Mouse (Mus musculus) gastrocnemius, postnatal 14 days (tissue): ENCODE results near the gene Fgfr2. TPM values are rescaled to one million over a fixed set of nuclear protein-coding genes. Genes with fewer than 3 reads are reported as not detected.

ENCODE experiments used
- DNase-seq: peaks from one replicate; pipeline ENCODE4 v3.0.0; 2021; ENCODE audit warnings: mixed read lengths
- intact Hi-C: fragments of 180-260 bp; cut with DNase I; formaldehyde crosslinking; loops from one replicate; pipeline ENCODE4 v1.15.1; 2025; ENCODE audit warnings: low total_unique reads
- total RNA-seq, 2 experiments: library from RNA; stranded (reverse); gene quantifications; 2 replicates each; pipeline ENCODE4 v1.2.3; 2021

Gene Fgfr2
- total RNA-seq, 2 experiments from 2014 or later: 1.2 to 1.8 TPM

DNA sequence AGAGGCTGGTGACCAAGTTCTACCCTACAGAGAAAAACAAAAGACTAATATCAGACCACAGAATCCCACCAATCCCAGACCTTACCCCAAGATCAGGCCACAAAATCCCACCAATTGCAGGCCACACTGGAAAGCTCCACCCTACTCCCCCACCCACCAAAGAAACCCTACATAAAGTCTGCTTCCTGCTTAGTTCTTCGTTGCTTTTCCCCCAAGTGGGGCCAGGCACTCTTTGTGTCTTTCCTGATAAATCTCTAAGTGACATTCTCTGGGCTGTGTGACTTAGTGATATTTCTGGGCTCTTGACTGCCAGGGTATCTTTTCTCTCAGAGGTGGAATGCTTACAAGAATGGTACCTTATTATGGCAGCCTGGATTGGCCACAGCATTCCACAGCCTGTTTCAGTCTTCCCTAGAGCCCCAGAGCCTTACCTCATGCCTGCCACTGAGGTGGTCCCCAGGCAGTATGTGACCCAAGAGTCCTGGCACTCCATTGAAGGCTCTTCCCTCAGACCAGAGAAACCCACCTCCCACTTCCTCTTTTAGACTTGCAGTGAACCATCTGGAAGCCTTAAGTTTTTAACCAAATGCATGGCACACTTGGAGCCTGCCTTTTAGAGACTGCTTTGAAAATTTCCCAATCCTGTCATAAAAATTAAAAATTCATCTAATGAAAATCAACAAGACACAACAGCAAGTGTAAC lies 742.4 kb downstream of the Fgfr2 start:
- DNase-seq: no peak
- intact Hi-C loops: no loop called here

DNA sequence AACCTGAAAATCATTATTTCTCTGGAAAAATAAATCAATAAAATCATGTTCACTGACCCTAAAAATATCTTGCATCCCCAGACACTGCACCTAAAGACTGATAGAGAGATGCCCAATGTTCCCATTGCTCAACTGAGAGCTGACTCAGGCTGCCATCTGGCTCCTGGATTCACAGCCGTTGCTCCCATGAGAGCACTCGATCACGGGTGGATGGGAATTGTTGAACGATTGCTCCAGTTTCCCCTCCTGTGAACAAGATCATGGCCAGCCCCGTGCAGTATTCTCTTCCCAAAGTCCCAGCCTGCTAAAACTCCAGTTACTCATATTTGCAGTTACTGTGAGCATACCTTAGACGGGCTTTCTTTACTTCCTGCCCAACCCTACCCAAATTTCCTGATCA lies 745.2 kb downstream of the Fgfr2 start:
- DNase-seq: no peak
- intact Hi-C loops: no loop called here

DNA sequence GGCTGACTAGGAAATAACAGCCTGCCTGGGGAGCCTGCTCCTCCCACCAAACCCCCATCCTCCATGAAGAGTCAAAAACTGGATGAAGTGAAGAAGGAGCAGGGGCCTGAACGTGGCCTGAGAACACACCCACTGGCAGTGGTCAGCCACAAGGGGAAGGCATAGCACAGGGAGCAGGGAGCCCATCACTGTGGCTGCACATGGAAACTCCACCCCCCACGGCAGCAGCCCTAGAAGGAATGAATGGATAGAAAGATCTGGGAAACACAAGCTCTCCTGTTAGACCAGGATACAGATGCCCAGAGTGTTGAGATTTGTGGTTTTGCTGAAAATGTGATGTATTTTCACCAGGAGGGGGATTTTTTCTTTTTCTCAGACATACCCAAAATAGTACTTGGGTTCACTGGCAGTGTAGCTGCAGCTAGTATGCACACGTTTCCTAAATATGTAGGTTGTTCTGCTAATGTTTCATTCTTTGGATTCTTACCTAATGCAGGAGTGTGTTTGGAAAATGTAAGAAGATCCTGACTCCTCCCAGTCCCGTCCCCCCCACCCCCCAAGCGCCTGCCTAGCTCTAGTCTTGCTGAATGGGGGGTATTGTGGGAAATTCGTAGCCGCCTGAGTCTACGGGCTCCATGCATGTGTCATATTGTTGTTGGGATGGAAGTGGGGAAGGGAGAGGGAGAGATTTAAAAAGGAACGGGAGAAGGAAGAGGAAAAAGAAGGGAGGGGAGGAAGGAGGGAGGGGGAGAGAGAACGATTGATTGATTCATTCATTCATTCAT lies 749.4 kb downstream of the Fgfr2 start:
- intact Hi-C loops: no loop called here
- no peak for DNase-seq

DNA sequence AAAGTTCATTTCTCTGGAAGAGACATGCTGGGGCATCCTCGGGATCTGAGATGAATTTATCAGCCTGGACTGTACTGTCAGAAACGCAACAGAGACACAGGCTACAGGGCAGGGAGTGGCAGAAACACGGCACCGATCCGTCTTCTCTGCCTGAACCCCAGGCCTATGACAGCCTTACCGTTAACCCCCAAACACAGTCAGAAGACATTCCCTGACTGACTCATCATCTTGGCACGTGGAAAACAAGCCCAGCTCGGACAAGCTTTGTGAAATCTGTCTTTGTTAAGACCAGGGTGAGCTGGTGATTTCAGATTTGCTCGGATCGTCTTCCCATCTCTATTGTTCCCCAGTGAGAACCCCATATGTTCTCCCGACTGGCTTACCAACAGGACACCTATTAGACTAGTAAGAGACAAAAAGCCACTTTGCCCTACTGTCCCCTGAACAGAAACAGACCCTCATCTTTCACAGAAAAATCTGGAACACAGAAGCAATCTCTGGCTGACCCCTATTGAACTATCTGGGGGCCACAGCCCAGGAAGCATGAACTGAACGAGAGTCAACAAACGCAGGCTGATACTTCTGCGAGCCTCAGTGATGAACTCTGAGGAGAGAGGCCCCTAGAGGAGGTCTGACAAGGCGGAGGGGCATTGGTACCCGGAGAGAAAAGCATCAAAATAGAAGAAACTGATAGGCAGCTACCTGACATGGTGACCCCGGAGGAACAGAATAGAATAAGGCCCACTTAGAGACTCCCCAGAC lies 750.2 kb downstream of the Fgfr2 start:
- intact Hi-C loops: no loop called here

DNA sequence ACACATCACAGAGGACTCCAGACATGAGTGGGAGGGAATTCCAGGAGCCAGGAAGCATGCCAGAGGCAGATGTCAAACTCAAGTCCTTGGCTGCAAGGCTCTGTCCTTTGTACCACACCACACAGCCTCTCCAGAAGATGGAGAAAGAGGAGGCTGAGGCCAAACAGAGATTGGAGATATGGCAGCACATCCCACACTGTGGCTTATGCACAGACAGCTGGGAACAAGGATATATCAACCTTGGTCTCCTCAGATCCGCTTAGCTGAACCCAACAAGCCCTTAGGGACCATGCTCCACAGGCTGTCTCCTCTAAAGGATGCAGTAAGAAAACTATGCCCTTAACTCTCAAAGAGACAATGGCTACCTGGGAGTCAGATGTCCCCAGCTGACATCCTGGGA lies 751.3 kb downstream of the Fgfr2 start:
- intact Hi-C loops: no loop called here
- no peak for DNase-seq

More for the DNA sequence above, 750.2 kb downstream of the Fgfr2 start:
- DNase-seq: no peak

DNA sequence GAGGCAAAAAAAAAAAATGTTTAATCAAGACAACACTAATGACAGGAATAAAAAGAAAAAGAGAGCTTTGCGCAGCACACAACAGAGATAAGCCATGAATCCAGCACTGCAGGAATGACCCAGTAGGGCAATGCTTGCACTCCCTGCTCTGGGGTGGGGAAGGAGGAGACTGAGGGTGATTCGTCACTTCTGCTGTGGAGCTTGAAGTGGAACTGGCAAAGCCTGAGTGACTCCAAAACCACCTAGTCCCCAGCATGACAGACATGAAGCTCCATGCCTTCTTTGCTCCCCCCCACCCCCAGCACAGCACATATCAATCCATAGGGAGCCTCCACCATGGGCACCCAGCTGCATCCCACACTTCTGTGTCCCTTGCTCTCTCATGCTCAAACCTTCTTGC lies 753.4 kb downstream of the Fgfr2 start:
- intact Hi-C loops: no loop called here
- DNase-seq: no peak

DNA sequence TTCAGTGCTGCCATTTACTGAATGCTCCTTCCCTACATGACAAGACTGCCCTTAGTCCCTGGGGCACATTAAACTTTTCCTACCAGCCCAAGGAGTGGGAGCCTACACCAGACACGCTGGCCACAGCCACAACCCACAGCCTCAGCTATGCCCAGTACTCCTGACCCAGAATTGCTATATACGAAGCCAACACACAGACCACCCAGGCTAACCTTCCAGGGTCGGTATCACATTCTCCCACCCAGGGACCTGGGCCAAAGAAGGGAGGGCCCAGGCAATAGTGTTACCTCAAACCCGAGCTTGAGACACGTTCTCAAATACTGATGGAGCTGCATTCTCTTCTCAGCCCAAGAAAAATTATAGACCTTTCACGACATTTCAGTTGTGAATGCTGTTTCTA lies 754.3 kb downstream of the Fgfr2 start:
- no peak for DNase-seq
- intact Hi-C loops: no loop called here

DNA sequence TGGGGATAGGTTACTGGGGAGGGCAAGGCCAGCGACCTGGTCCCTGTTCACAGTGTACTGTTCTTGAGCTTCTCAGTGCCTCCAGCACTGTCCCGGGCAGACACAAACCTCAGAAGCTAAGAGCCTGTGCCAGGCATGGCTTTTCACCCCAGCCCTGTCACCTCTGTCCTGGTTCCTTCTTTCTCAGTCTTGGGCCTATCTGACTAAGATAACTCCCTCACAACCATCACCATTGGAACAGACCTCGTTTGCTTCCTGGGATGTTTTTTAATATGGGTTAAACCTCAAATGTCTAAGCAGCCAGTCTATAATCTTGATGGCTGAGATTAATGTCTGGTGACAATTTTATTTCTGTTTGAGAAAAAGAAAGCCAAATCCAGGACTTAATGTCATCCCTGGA lies 755.8 kb downstream of the Fgfr2 start:
- intact Hi-C loops: no loop called here

DNA sequence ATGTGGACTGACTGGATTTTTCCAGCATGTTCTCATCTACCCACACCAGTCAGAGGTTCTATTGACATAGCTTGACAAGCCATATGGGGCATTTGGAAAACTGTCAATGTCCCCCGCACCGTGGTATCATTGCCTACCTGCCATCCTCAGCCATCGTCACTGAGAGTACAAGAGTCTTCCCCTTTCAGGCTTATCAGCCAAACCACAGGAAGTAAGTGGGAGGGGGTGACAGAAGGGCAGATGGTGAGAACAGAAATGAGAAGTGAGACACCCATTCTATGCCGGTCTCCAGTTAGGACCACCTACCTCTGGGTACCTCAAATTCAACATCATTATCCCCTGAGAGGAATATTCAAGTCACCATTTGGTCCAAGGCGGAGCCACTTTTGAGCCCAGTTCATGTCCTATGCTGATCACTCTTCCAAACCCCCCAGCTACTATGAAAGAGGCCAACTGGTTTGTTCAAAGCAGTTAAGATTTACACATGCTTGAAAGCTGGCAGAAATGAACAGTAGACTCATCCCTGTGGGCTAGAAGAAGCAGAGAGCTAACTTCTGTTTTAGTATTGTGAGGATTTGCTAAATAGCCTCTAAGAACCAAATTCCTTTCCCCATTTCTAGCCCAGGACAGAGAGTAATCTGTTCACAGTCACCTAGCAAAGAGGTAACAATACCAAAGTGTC lies 757.3 kb downstream of the Fgfr2 start:
- intact Hi-C loops: no loop called here
- DNase-seq: no peak

More for the DNA sequence above, 755.8 kb downstream of the Fgfr2 start:
- DNase-seq: no peak

DNA sequence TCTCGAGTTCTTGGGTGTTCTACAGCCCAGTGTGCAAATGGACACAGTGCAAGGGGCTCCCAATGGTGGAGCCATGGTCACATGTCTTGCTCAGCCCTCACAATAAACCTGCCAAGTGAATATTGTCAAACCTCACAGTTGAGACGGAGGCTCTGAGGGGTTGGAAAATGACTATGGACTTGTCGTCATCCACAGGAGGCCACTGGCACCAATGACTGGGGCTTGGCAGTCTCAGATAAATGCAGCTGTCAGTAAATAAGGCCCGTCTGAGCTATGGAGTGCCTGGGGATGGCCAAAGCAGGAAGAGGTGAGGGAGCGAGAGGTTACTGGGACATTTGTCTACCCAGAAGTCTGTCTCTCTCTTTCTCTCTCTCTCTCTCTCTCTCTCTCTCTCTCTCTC lies 758.0 kb downstream of the Fgfr2 start:
- intact Hi-C loops: no loop called here
- no peak for DNase-seq

DNA sequence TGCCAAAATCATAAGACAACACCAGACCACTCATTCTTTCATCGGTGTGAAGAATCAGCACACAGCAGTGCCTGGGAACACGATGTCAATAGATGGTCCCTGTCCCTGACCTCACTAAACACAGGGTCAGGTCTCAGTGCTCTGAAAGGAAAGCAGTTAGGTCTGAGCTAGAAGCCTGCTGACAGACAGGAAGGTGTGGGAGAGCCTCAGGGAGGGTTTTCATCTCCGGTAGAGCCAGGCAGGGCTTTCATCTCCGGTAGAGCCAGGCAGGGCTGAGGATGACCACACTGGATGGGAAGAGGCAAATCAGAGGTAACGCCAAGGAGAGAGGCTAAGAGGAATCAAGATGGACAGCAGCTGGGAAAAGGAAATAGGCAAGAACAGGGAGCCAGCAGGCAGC lies 758.6 kb downstream of the Fgfr2 start:
- DNase-seq: no peak

DNA sequence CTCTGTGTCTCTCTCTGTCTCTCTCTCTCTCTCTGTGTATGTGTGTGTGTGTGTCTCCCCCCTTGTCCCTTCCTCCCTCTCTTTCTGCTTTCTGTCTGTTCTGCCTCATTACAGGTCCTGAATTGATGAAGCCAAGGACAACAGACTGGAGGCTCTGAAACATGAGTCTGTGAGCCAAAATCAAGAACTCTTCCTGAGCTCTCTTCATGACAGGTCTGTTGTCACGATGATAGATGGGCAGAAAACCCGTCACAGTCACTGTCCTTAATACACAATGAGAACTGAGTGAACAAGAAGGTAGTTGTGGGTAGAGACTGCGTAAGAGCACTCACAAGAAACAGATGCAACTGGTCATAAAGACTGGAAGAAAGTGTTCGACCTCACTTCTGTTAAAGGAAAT lies 762.8 kb downstream of the Fgfr2 start:
- DNase-seq: no peak
- intact Hi-C loops: no loop called here

More for the DNA sequence above, 758.6 kb downstream of the Fgfr2 start:
- intact Hi-C loops: no loop called here

DNA sequence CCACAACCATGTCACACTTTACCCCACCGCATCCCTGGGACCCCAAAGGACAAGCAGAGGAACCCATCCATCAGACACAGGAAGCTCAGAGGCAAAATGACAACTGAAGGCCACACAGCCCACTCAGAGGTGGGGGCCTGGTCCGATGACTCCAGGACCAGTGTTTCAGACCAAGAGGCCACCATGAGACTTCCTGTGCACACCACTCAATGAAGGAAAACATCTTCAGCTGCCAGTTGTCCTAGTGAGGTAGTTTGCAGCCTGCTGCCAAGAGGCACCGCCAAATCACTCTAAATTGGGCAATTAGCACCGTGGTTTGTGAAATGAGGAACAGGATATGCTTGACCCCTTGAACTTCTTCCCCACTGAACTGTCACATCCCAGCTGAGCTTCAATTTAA lies 764.4 kb downstream of the Fgfr2 start:
- intact Hi-C loops: no loop called here
- no peak for DNase-seq

DNA sequence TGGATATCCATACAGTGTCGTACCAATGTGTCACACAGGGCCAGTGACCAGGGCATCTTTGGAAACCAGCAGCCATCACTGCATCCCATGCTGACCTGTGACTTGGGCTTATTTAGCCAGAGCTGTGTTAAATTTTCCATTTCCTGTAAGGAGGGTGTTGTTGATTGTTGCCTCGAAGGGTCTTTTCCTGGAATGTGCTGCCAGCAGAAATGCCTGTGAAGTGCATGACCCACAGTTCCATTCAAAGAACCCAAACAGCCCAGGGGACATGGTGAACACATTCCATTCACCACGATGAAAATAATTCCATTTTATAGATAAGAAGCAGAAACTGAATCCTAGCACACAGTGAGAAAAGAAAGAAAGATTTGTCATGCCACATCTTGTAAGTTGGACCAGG lies 764.9 kb downstream of the Fgfr2 start:
- intact Hi-C loops: no loop called here
- no peak for DNase-seq

DNA sequence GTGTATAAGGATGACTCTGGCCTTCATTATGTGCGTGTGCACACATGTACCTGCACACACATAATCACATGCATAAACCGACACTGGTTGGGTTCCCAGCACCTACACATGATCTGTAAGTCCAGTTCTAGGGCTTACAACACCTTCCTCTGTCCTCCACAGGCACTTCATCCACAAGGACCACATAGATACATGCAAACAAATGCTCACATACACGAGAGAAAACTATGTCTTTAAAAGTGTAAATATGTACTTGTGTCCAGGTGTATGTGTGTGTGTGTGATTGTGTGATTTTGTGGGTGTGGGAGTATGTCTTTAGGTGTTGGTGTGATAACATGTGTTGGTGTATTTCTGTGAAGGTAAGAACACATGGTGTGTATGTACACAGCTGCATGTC lies 765.3 kb downstream of the Fgfr2 start:
- intact Hi-C loops: no loop called here
- DNase-seq: no peak

DNA sequence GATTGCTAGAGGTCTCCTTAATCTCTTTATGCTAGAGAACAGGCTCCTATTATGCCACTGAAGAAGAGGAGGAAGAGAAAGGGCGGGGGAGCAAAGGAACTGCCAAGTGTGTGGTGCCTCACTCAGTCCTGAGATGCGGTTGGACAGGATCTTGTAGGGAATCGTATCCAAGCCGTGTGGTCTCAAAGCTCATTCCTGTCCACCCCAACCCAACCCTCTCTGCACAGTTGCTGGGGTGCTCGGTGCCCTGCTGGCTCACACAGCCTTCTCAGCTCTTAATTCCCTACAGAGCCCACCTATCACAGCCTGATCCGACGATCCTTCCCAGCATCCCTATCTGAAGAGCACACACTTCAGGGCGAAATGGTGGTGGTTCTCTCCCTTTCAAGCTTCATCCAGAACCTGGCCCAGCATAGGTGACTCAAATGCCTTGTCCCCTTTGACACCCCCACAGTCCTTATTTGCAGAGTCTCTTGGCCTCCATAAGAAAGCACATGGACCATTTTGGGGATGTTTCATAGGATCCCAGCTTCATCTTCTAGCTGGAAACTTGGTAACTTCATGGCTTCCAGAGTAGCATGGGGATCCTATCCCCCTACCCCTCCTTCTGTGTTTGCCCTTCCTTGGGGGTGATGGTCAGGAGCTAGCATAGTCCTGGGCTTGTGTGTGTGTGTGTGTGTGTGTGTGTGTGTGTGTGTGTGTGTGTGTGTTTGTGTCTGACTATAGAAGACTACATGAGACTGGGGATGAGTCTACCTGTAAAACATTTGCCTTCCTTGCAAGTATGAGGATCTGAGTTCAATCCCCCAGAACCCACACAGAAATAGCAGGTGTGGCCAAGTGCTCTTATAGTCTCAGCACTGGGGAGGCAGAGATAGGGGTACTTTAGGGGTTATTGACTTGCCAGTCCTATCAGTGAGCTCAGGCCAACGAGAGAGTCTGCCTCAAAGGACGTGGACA lies 766.0 kb downstream of the Fgfr2 start:
- no peak for DNase-seq
- intact Hi-C loops: no loop called here

DNA sequence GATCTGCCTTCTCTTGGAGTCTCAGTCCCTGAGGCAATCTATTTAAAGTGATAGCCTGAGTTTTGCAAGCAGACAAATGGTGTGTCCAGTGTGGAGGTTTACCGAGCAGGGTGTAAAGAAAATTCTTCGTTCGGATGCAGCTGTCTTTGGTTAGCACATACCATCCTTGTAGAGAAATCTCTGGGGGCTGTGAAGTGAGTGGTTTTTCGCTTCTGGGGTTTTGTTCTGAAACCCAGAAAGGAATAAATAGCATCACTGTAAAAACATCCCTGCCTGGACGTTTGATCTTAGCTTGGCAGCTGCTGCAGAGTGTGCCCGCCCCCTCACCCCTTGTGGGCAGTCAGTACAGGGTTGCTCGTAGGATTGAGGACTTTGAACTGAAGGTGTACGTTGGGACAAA lies 767.0 kb downstream of the Fgfr2 start:
- DNase-seq: no peak
- intact Hi-C loops: no loop called here

DNA sequence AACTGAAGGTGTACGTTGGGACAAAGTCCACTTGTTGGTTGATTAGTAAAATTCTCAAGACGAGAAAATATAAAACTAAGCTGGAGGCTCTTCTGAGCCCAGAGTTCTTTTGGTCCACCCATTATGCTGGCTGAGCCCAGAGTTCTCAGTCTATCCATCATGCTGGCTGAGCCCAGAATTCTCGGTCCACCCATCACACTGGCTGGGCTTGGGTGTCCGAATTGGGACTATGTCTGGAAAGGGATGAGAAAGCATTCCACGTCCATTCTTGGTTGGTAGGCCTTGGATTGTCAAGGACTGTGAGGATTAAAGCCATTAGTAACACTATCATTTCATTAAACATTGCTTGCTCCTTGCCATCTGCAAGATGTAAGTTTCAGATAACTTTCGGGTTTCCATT lies 767.4 kb downstream of the Fgfr2 start:
- no peak for DNase-seq
- intact Hi-C loops: no loop called here

DNA sequence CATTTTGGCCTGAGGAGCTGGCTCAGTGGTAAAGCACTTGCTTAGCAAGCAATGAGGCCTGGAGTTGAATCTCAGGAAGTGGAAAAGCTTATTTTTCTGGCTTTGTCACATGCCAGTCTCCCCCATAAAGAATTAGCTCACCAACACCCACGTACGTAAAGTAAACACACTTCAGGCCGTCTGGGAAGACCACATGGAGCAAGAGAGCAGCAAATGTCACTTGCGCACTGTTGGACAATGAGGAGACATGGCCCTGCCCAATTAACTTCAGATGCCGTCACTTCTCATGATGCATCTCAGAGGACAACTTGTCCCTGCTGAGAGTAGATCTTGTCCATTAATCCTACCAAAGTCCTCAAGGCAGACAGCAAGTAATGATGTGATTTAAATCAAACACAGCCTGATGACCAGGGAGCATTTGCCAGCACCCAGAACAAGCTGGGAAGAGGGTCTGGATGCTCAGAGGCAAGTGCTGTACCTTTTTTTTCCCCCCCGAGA lies 774.0 kb downstream of the Fgfr2 start:
- intact Hi-C loops: no loop called here
- no peak for DNase-seq
